Mouse (Mus musculus) G1E (cell line): ENCODE data around the gene Stil. TPM values are rescaled to one million over a fixed set of nuclear protein-coding genes. Genes with fewer than 3 reads are reported as not detected.
A peak's percentile ranks its signal among the peaks of the same experiment; 100 is the strongest.

Source experiments
- ATAC-seq: 2 replicates; pipeline ENCODE4 v1.8.0; 2016; ENCODE audit warnings: mild to moderate bottlenecking; ENCODE audit not compliant: insufficient number of reproducible peaks, poor library complexity, low FRiP score, severe bottlenecking; ENCODE audit errors: extremely low read depth
- DNase-seq: peaks from one replicate; pipeline ENCODE4 v3.0.0; 2012; ENCODE audit warnings: low spot score
- H3K27me3 ChIP-seq: 2 replicates; pipeline ENCODE4 v1.6.1; 2012; ENCODE audit warnings: mild to moderate bottlenecking, low read length, inconsistent platforms; ENCODE audit not compliant: insufficient read depth
- H3K36me3 ChIP-seq: replicated peaks from 2 replicates; pipeline ENCODE3; 2012; ENCODE audit warnings: mild to moderate bottlenecking, inconsistent platforms
- H3K4me1 ChIP-seq: 2 replicates; pipeline ENCODE4 v1.6.1; 2012; ENCODE audit warnings: low read depth, low read length, inconsistent platforms, mixed read lengths; ENCODE audit not compliant: insufficient read depth
- H3K4me3 ChIP-seq: 2 replicates; pipeline ENCODE4 v1.5.1; 2012; ENCODE audit warnings: low read depth, mild to moderate bottlenecking, inconsistent platforms, low read length, moderate library complexity, mixed read lengths
- H3K9me3 ChIP-seq: replicated peaks from 2 replicates; pipeline ENCODE4 v1.6.1; 2012; ENCODE audit warnings: inconsistent platforms
- CTCF ChIP-seq: IDR thresholded peaks from 2 replicates; pipeline ENCODE4 v1.5.1; 2012; ENCODE audit warnings: low read depth, low read length, inconsistent platforms, mixed read lengths
- GATA1 ChIP-seq: IDR thresholded peaks from 2 replicates; pipeline ENCODE4 v1.6.1; 2012; ENCODE audit warnings: borderline replicate concordance, low read length, inconsistent platforms, mixed read lengths
- GATA2 ChIP-seq: IDR thresholded peaks from 2 replicates; pipeline ENCODE4 v1.6.1; 2012; ENCODE audit warnings: low read depth, low read length, inconsistent platforms, borderline replicate concordance
- POLR2AphosphoS5 ChIP-seq: IDR thresholded peaks from 2 replicates; pipeline ENCODE4 v1.6.1; 2012; ENCODE audit warnings: low read depth, low read length, inconsistent platforms; ENCODE audit not compliant: insufficient replicate concordance
- TAL1 ChIP-seq: conservative IDR thresholded peaks from 2 replicates; pipeline ENCODE4 v1.6.1; 2012; ENCODE audit warnings: low read depth, low read length, inconsistent platforms, mixed read lengths
- polyA plus RNA-seq: library from polyadenylated mRNA; stranded (reverse); fragments of >175 nt; gene quantifications from 2 replicates; pipeline ENCODE4 v1.2.3, GENCODE M21; 2012
- total RNA-seq, 2 experiments: library from RNA; stranded (forward) in 1 of 2; stranded (reverse) in 1 of 2; fragments of 200-1000 nt in 1 of 2; fragments of >200 nt in 1 of 2; fragmentation: Nextera tagmentation in 1 of 2; gene quantifications; 2 replicates each; pipeline ENCODE4 v1.2.3; 2014 to 2017

The Stil gene
- total and polyA plus RNA-seq, 3 experiments = 4.0 to 93.1 (median 26.0) TPM

GRCm38 (mm10) chr4:114970736-114971135 is 29.2 kb upstream of the Stil start:
- DNase-seq = no peak
- no peak for TF ChIP-seq GATA1
- no peak for TF ChIP-seq POLR2AphosphoS5
- TF ChIP-seq TAL1 = no peak
- no peak for TF ChIP-seq GATA2
- no peak for TF ChIP-seq CTCF
- H3K36me3 ChIP-seq = peaks cover 39% of the 10 kb centered on the region
- no peak for ATAC-seq
- H3K9me3 ChIP-seq = no peaks in the 10 kb centered on the region
- H3K4me1 ChIP-seq = peaks cover 4% of the 10 kb centered on the region; the same call in 1 of the 2 replicates
- H3K27me3 ChIP-seq = no peaks in the 10 kb centered on the region
- H3K4me3 ChIP-seq = no peak overlapping the region

GRCm38 (mm10) chr4:114973229-114973740 is 26.7 kb upstream of the Stil start:
- Histone ChIP-seq H3K4me1 (peaks cover 4% of the 10 kb centered on the region; the same call in 1 of the 2 replicates), H3K9me3 (no peaks in the 10 kb centered on the region), H3K4me3 (no peak overlapping the region), H3K27me3 (no peaks in the 10 kb centered on the region), H3K36me3 (peaks cover 16% of the 10 kb centered on the region)
- DNase-seq = no peak
- TF ChIP-seq GATA1 (no peak), TAL1 (no peak), CTCF (no peak), POLR2AphosphoS5 (no peak), GATA2 (no peak)
- no peak for ATAC-seq

- Histone ChIP-seq H3K36me3 (peaks cover 11% of the 10 kb centered on the region), H3K27me3 (no peaks in the 10 kb centered on the region), H3K9me3 (no peaks in the 10 kb centered on the region), H3K4me3 (no peak overlapping the region), H3K4me1 (peaks cover 26% of the 10 kb centered on the region)
- ATAC-seq (no peak), DNase-seq (no peak)
- TF ChIP-seq GATA1 = no peak
- no peak for TF ChIP-seq POLR2AphosphoS5
- TF ChIP-seq TAL1 = no peak
- TF ChIP-seq CTCF = no peak
- TF ChIP-seq GATA2 = no peak
Measured at GRCm38 (mm10) chr4:114982619-114983018, 17.3 kb upstream of the Stil start.

GRCm38 (mm10) chr4:114983020-114983419 is 16.9 kb upstream of the Stil start:
- no peak for DNase-seq
- Histone ChIP-seq H3K4me1 (peaks cover 30% of the 10 kb centered on the region), H3K9me3 (no peaks in the 10 kb centered on the region), H3K27me3 (no peaks in the 10 kb centered on the region), H3K36me3 (peaks cover 11% of the 10 kb centered on the region), H3K4me3 (no peak overlapping the region)
- no peak for TF ChIP-seq POLR2AphosphoS5
- TF ChIP-seq CTCF = no peak
- no peak for TF ChIP-seq GATA2
- no peak for TF ChIP-seq GATA1
- ATAC-seq = no peak

- Histone ChIP-seq H3K4me3 (peak overlapping the region; percentile 95), H3K9me3 (no peaks in the 10 kb centered on the region), H3K27me3 (no peaks in the 10 kb centered on the region), H3K36me3 (peaks cover 11% of the 10 kb centered on the region), H3K4me1 (peaks cover 30% of the 10 kb centered on the region)
- no peak for DNase-seq
- ATAC-seq = 0 out of 2 replicates have a peak, but pooled peaks have one; percentile 1
- TF ChIP-seq CTCF (no peak), TAL1 (no peak)
Measured at GRCm38 (mm10) chr4:114986211-114986590, 13.8 kb upstream of the Stil start.

- no peak for TF ChIP-seq CTCF
- no peak for TF ChIP-seq GATA2
- no peak for TF ChIP-seq POLR2AphosphoS5
- no peak for TF ChIP-seq TAL1
- TF ChIP-seq GATA1 = no peak
- no peaks in the 10 kb centered on the region for H3K27me3 ChIP-seq
- peak within 1 kb of the TSS; percentile 95 for H3K4me3 ChIP-seq
- H3K9me3 ChIP-seq = no peaks in the 10 kb centered on the region
- ATAC-seq = peak; percentile 64
- peaks cover 30% of the 10 kb centered on the region for H3K4me1 ChIP-seq
- peaks cover 11% of the 10 kb centered on the region for H3K36me3 ChIP-seq
- peak; percentile 67 for DNase-seq
Measured at GRCm38 (mm10) chr4:114986591-114987432, 13.1 kb upstream of the Stil start, which contains the start of gene Cmpk1. Gene Cmpk1 (minus strand): TSS chr4:114987241.
